Mouse (Mus musculus) intestine, embryonic 15.5 days (tissue): ENCODE measurements around the gene 1110004F10Rik. TPM values are rescaled to one million over a fixed set of nuclear protein-coding genes. Genes with fewer than 3 reads are reported as not detected.

Experiments
- polyA plus RNA-seq: library from polyadenylated mRNA; unstranded; fragments of >200 nt; fragmentation: Nextera tagmentation; extraction: Ambion mirVana; gene quantifications from 2 replicates; pipeline ENCODE4 v1.2.1, GENCODE M21; 2015

The 1110004F10Rik gene
- polyA plus RNA-seq, 1 experiment from 2014 or later, result 217 TPM

Other genes with a start within 250 kb of the 1110004F10Rik start
- 36.1 and 40.1 TPM in 2 replicates for gene Sox6, start 601 bp upstream of the 1110004F10Rik start, polyA plus RNA-seq
- gene Gm4353, start 45.2 kb downstream of the 1110004F10Rik start, polyA plus RNA-seq, result 0.44 and 0.62 TPM in 2 replicates